ENCODE assay signal across 8 mouse cellular contexts in genomic region chr7:45068000-45068318, GRCm38 (mm10). TPM values are rescaled to one million over a fixed set of nuclear protein-coding genes. Genes with fewer than 3 reads are reported as not detected.
DNase-seq lines count a peak whose midpoint lies in the region; ATAC-seq and TF ChIP-seq lines count a peak whose summit lies in the region.

No protein-coding gene starts in this region.

- peak; percentile 64 for TF ChIP-seq CTCF in left cerebral cortex, adult 2 months (IDR thresholded peaks at IDR 0.05)

- intact Hi-C loops in left cerebral cortex, adult 2 months (cut with DNase I), result loop anchor here (5.0 kb wide), 1 partner anchor 86 kb away; no protein-coding TSS in a partner anchor
- intact Hi-C loops in left cerebral cortex, postnatal 4 days (cut with DNase I), result no loop called here

- H3K4me3 ChIP-seq in left cerebral cortex, adult 2 months, result no peak overlapping the region

- DNase-seq in left cerebral cortex, adult 2 months (ENCODE audit: extremely low spot score in 1 of 2, low spot score in 2 of 2), result no peak
- no peak for DNase-seq in left cerebral cortex, adult 9 months (ENCODE audit: low spot score in 2 of 2)
- peak; percentile 78 for DNase-seq in NIH3T3 (ENCODE audit: low read depth)
- peak; percentile 77 for DNase-seq in embryo, embryonic 10.5 days (ENCODE audit: low spot score)
- peak; percentile 69 for DNase-seq in kidney, postnatal 10 days
- no peak for DNase-seq in frontal cortex, adult 2 months (ENCODE audit: extremely low spot score in 1 of 2, low spot score in 1 of 2)
- no peak for DNase-seq in left cerebral cortex, postnatal 4 days

- ATAC-seq in megakaryocyte-erythroid progenitor cell, adult 5-6 weeks (replicated peaks; ENCODE audit: low FRiP score, low TSS enrichment, poor library complexity, severe bottlenecking), result peak; percentile 63

- H3K27ac ChIP-seq in left cerebral cortex, adult 2 months, result no peak overlapping the region

RNA-seq across cellular contexts. Expression of gene Prrg2, which starts 5.5 kb away (rescaled TPM):
- total RNA-seq in left cerebral cortex, adult 2 months (2021), result 10 to 100 TPM in 1 of 2 experiments, 1 to 10 TPM in 1; 9.0 to 10.4 TPM
- 4.3 and 4.7 TPM in 2 replicates for total RNA-seq in megakaryocyte-erythroid progenitor cell, adult 5-6 weeks (2014; fragmentation: Nextera tagmentation)
- 3.5 and 6.2 TPM in 2 replicates for total RNA-seq in megakaryocyte-erythroid progenitor cell, adult 5-6 weeks (2017)
- 15.5 and 15.6 TPM in 2 replicates for polyA plus RNA-seq in frontal cortex, adult 2 months (2012; rRNA removed)
- 1 to 10 TPM; 6.2 to 7.2 TPM for total RNA-seq in left cerebral cortex, postnatal 4 days (2021)

RNA-seq across cellular contexts. Expression of gene Nosip, which starts 5.7 kb away (rescaled TPM):
- 10 to 100 TPM; 53.6 to 55.6 TPM for total RNA-seq in left cerebral cortex, adult 2 months (2021)
- 27.8 and 55.1 TPM in 2 replicates for total RNA-seq in megakaryocyte-erythroid progenitor cell, adult 5-6 weeks (2014; fragmentation: Nextera tagmentation)
- 40.9 and 48.3 TPM in 2 replicates for total RNA-seq in megakaryocyte-erythroid progenitor cell, adult 5-6 weeks (2017)
- polyA plus RNA-seq in frontal cortex, adult 2 months (2012; rRNA removed), result 81.7 and 86.5 TPM in 2 replicates
- 10 to 100 TPM; 44.8 to 47.6 TPM for total RNA-seq in left cerebral cortex, postnatal 4 days (2021)

RNA-seq across cellular contexts. Expression of gene Prr12, which starts 15.3 kb away (rescaled TPM):
- 10 to 100 TPM; 70.0 to 73.4 TPM for total RNA-seq in left cerebral cortex, adult 2 months (2021)
- total RNA-seq in megakaryocyte-erythroid progenitor cell, adult 5-6 weeks (2014; fragmentation: Nextera tagmentation), result 26.6 and 28.7 TPM in 2 replicates
- 1.9 and 2.1 TPM in 2 replicates for total RNA-seq in megakaryocyte-erythroid progenitor cell, adult 5-6 weeks (2017)
- polyA plus RNA-seq in frontal cortex, adult 2 months (2012; rRNA removed), result 20.5 and 22.4 TPM in 2 replicates
- total RNA-seq in left cerebral cortex, postnatal 4 days (2021), result 10 to 100 TPM; 77.9 to 80.6 TPM

RNA-seq across cellular contexts. Expression of gene Rcn3, which starts 24.1 kb away (rescaled TPM):
- 1 to 10 TPM; 4.9 to 5.6 TPM for total RNA-seq in left cerebral cortex, adult 2 months (2021)
- 7.6 and 15.6 TPM in 2 replicates for total RNA-seq in megakaryocyte-erythroid progenitor cell, adult 5-6 weeks (2014; fragmentation: Nextera tagmentation)
- 16.7 and 23.0 TPM in 2 replicates for total RNA-seq in megakaryocyte-erythroid progenitor cell, adult 5-6 weeks (2017)
- 13.4 and 16.9 TPM in 2 replicates for polyA plus RNA-seq in frontal cortex, adult 2 months (2012; rRNA removed)
- 10 to 100 TPM; 13.0 to 16.7 TPM for total RNA-seq in left cerebral cortex, postnatal 4 days (2021)

RNA-seq across cellular contexts. Expression of gene Fcgrt, which starts 35.7 kb away (rescaled TPM):
- total RNA-seq in left cerebral cortex, adult 2 months (2021), result 10 to 100 TPM; 16.7 to 23.4 TPM
- total RNA-seq in megakaryocyte-erythroid progenitor cell, adult 5-6 weeks (2014; fragmentation: Nextera tagmentation), result 0.82 TPM in 1 of 2 replicates, not detected in the other
- 1.1 and 1.8 TPM in 2 replicates for total RNA-seq in megakaryocyte-erythroid progenitor cell, adult 5-6 weeks (2017)
- polyA plus RNA-seq in frontal cortex, adult 2 months (2012; rRNA removed), result 34.0 and 34.2 TPM in 2 replicates
- total RNA-seq in left cerebral cortex, postnatal 4 days (2021), result 10 to 100 TPM; 17.7 to 18.3 TPM

Comparison
In these comparisons a context has a peak if more than half of its experiments do, and no peak if none do; other contexts are left out.
1. DNase-seq: peak in NIH3T3 (single experiment), embryo, embryonic 10.5 days (single experiment) and kidney, postnatal 10 days (single experiment); none in left cerebral cortex, adult 2 months (0 of 2), left cerebral cortex, adult 9 months (0 of 2), frontal cortex, adult 2 months (0 of 2) and left cerebral cortex, postnatal 4 days (single experiment).